Mouse (Mus musculus) cerebellum, adult 9-11 months (tissue): Measurements from ENCODE around the gene Gm9837.

Source experiments
- DNase-seq: peaks from one replicate; pipeline ENCODE4 v3.0.0; 2022

The Gm9837 gene

GRCm38 (mm10) chr11:53469968-53470695 lies at the start of gene Gm9837:
Gene Gm9837 (minus strand): TSS chr11:53470479.
- peak; percentile 93 for DNase-seq

DNA sequence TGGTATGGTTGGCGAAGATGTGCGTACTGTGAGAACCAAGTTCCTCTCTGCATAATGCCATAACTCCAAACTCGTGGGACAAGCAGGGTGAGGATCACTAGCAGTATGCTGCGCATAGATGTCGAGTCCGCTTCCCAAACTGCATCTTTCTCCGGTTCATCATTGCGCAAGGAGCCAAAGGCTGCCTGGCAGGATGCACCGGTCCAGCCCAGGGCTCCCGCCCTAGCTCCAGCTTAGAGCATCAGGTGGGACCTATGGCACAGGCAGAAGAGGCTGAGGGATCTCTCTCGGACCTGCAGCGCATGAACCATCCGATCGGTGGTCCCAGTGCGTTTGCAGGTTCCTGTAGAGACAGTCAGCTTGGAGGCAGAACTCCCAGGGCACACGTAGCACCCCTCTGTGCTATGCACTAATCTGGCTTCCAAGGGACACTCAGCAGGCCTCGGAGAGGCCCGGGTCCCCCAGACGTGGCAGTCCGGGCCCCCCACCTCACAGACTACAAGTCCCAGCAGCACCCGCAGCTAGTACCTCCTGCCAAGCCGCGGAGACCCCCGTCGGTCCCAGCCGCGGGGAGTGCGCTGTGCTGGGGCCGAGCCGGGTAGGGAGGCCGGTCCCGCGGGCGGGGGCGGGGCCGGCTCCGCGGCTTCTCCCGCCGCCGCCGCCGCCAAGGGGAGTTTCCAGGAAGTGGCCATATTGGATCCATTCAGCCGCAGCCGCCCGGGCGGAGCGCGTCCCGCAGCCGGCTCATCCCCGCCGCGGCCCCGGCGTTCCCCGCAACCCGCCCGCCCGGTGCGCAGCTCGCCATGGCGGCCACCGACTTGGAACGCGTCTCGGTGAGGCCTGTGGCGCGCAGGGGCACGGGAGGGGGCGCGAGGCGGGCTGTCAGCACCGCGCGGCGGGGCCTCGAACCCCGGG lies 49.2 kb upstream of the Gm9837 start, which contains the start of gene Sept8:
Gene Sept8, plus strand, starts transcription at position 51 of the 915 bp plus-strand sequence.
- peak; percentile 85 for DNase-seq

- no peak for DNase-seq
Observed at GRCm38 (mm10) chr11:53518759-53519158, 48.5 kb upstream of the Gm9837 start.

DNA sequence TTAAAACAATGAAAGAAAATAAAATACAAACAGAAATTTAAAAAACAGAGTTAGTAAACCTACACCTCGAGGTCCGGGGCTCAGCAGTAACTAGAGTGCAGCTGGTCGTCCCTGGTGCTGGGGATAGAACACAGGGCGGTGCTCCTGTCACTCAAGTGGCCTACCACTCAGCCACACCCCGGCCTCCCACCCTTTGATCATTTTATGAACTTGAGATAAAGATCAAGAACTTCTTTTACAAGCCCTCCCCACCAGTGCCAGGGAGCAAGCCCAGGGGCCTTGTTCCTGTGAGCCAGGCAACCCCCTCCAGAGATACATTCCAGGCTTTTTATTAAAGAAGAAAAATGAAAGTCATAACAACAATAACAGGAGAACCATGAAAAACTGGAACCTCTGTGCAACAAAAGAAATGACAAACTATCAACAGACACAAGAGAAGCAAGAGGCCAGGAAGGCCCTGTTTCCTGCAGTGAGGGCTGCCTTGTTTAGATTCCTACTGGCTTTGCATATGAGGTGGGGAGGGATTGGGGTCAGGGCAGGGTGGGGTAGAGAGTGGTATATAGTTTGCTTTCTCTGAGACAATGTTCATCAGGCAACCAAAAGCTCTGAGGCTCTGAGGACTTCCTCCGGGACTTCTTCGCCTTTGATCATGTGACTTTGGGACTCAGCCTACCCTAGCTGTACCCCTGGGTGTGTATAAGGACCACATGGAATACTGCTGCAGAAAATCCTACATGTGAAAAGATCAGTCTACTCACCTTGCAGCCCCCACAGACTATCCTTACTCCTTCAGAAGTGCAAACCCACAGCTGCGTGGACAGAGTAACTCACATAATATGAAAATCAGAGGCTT lies 46.7 kb upstream of the Gm9837 start:
- no peak for DNase-seq

- DNase-seq = no peak
Observed at GRCm38 (mm10) chr11:53510351-53510750, 40.1 kb upstream of the Gm9837 start.

- no peak for DNase-seq
Observed at GRCm38 (mm10) chr11:53508591-53508990, 38.3 kb upstream of the Gm9837 start.

DNA sequence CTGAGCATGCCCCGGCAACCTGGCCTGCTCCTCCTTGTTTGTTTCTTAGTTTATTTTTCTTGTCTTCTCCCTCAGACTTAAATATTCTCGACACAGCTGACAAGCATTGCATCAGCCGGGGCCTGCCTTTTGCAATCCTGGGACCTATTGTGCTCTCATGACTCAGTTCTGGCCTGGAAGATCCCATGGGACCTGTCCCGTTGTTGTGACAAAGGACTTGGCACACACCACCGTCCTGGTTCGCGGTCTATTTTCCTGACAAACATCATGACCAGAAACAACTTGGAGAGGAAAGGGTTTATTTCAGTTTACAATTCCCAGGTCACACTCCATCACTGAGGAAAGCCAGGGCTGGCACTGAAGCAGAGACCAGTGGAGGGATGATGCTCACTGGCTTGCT lies 37.9 kb upstream of the Gm9837 start:
- DNase-seq = no peak

DNA sequence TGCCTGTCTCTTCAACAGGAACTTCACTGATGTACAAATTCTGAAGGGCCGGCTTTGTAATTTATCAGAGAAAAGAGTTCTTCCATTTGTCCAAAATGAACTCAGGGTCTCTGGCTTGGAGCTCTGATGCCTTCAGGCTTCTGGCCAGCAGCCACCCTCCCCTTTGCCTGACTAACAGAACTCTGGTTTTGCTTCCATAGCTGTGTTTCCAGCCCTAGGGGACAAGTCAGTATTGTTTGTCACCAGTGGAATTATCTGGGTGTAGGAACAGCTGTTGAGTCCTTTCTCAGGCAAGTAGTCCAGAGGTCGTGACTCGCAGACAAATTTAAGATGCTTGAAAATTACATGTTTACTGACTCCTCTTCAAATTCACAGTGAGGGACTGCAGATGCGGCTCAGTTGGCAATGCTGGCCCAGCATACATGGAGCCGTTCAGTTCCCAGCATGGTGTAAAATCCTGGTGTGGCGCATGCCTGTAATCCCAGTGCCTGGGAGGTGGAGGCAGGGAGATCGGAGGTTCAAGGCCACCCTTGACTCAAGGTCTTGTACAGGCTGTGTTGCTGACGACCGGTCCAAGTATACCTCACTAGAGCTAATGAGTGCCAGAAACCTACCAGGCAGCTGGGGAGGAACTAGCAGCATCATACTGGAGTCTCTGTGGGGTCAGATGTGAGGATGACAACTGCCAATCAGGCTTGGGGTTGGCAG lies 37.0 kb upstream of the Gm9837 start:
- no peak for DNase-seq

DNA sequence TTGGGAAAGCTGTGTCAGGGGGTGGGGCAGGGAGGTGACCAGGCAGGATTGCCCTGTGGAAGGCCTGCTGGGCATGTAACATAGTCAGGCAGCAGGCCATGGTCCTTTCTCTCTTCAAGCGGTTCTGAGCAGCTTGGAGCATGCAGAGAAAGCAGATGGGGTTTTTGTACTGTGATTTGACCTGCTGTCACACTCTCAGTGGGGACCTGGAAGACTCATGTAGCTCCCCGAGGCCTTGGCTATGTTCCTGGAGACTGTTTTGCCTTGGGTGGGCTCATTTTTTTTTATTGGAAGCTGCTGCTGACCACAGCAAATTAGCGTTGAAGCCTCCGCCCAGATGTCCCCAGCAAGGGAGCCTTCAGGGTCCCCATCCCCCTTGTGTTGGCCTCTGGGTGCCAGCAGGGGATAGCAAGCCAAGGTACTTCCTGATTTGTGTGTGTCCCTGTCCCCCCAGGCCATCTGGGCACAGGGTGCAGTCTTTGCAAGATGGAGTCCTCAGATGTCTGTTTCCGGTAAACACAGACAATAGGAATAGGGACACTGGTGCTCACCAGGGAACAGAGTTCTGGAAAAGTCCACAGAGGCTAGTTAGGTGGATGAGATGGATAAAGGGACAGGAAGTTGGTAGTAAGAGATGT lies 34.9 kb upstream of the Gm9837 start:
- DNase-seq = peak; percentile 99

- peak; percentile 72 for DNase-seq
Observed at GRCm38 (mm10) chr11:53504376-53504775, 34.1 kb upstream of the Gm9837 start.

DNA sequence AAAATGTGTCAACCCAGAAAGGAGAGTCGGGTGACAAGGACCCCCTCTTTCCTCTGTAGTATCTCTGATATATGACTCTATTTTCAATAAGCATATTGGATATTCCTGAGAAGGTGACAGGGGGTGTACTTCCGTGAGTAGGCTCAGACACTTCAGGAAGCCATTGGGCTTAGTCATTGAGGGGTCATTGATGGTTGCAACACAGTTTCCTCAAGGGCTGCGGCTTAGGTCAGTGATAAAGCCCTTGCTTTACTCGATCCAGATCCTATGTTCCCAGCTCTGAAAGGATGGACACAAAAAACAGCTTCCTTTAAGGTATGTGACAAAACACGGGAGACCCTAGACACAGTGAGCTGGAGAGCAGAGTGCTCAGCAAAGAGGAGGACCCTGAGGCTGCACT lies 33.5 kb upstream of the Gm9837 start:
- no peak for DNase-seq

DNA sequence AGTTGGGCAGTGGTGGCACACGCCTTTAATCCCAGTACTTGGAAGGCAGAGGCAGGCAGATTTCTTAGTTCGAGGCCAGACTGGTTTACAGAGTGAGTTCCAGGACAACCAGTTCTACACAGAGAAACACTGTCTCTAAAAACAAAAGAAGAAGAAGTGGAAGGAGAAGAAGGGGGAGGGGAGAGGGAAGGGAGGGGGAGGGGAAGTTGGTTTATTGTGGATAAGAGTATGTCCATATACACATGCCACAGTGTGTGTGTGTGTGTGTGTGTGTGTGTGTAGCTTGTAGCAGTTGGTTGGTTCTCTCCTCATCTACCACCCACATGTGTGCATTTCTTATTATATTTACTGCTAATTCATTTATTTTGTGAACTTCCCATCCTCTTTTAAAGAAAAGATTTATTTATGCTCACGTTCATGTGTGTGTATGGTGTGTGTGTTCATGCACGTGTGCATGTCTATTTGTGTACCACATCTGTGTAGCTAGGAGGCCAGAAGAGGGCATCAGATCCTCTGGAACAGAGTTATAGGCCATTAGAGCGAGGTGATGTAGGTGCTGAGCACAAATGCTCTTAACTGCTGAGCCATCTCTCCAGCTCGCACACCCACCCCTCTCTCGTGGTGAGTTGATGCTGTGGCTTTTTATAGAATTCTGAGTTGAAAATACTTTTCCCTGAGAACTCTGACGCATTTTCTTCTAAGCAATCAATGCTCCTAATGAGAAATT lies 31.9 kb upstream of the Gm9837 start:
- no peak for DNase-seq

- no peak for DNase-seq
Observed at GRCm38 (mm10) chr11:53500569-53500968, 30.3 kb upstream of the Gm9837 start.

DNA sequence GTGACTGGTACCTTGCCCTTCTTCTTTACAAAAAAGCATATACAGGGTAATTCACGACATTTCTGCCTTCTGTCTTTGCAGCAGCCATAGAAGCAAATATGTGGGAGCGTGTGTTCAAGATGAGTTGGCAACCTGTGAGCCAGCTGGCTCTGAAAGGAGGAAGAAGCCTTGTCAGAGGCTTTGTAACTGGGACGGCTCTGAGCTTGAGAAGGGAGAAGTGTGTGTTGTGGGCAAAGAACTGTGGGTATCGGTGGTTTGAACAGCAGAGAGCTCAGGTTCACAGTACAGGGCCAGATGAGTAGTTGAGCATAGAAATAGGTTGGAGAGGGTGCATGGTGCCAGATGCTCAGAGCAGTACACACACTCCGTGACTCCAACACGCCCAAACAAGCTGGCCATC lies 26.7 kb upstream of the Gm9837 start:
- peak; percentile 66 for DNase-seq

GRCm38 (mm10) chr11:53495417-53495816 lies 25.1 kb upstream of the Gm9837 start:
- DNase-seq = no peak

DNA sequence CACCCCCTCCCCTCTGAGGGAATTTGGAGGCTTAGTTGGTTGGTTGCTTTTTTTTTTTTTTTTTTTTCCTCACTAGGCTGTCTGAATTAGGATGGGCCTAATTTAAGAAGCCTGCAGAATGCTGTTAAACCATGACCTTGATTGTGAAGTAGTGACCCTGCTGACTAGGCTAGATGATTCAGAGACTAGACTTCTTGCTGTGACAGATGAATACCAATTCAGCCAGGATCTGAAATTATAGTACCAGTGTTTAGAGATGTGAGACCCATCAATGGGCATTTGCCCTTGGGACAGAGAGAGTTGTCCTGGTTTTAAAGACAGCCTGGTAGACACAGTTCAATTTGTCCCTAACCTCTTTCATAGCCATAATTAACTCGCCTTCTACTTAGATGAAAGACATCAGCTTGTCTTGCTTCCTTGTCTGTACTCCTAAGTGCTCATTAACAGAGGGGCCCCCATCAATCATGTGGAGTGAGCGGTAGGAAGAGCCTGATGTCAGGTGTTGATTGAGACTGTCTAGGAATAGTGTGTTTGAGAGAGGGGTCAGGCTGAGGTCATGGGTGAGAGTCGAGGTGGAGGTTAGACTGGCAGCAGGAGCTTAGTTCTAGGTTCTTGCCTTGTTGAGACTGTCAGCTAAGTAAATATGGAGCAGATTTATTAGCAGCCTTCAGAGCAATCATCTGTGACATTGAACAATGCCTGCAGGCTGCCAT lies 23.1 kb upstream of the Gm9837 start:
- DNase-seq = no peak

DNA sequence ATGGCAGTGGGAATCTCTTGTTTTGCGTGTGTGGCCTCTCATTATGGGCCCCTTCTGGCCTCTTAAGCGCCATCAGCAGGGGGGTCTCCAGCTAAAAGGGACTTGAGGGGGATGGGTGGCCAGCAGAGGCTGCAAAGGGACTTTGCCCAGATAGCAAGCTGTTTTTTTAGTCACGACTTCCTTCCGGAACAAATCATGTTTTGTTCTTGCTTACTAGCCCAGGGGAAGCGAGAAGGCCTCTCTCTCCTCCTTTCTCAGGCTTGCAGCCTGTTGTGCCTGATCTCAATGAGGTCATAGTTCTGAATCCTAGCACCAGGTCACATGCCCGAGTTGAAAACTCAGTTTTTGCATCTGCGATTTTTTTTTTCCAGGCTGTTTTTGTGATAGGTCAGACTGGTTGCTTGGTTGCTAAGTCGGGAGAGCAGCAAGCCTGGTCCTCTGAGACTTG lies 21.7 kb upstream of the Gm9837 start:
- DNase-seq = no peak

DNA sequence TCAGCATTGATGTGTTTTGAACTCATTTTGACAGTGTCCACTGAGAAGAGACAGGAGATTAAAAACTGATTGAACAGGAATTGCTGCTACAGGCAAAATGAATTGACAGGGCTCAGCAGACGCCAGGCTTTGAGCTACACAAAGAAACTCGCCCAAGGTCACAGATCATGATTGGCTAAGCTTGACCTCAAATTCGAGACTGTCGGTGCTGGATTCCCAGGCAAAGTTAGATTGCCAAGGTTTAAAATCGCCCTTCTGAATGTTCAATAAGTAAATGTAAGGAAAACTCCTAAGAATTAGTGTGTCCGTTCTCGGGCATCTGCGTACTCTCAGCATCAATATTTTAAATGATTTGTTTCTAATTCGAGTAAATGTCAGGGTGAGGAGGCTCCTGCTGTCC lies 19.1 kb upstream of the Gm9837 start:
- no peak for DNase-seq

DNA sequence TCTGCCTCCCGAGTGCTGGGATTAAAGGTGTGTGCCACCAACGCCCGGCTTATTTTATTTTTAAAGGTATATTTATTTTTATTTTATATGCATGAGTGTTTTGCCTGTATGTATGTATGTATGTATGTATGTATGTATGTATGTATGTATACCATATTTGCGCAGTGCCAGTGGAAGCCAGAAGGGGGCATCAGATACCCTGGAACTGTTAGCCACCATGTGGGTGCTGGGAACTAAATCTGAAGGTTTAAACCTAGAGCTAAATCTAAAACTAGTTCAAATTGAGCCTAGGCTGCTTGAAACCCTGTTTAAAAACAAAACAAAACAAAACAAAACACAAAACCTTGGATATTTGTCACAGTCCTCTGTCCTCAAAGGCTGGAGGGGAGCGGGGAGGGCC lies 18.7 kb upstream of the Gm9837 start:
- no peak for DNase-seq

- peak; percentile 92 for DNase-seq
Observed at GRCm38 (mm10) chr11:53486822-53487594, 16.7 kb upstream of the Gm9837 start.
